Mouse (Mus musculus): ENCODE measurements around the gene Ccl2.

Gene Ccl2

DNA sequence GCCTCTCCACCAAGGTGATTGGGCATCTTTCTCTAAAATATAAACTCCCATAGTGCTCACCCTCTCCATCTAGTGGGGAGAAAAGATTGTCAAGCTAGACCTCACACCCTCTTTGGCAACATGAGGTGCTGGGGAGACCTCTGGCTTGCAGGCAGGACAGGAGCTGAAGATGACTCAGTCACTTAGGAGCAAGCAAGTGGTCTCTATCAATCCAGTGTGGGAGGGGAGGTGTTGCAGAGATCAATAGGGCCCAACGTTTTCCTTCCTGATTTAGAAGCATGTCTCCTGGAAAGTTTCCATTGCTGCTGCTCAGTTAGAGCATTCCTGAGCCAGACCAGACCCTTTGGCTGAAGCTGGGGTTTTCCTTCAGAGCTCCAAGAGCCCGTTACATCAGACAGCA, 3.2 kb downstream of the Ccl2 start, which contains the start of gene Gm17268:
Gene Gm17268, minus strand, starts transcription at position 28 of the 400 bp plus-strand sequence.
- no peak for DNase-seq

DNA sequence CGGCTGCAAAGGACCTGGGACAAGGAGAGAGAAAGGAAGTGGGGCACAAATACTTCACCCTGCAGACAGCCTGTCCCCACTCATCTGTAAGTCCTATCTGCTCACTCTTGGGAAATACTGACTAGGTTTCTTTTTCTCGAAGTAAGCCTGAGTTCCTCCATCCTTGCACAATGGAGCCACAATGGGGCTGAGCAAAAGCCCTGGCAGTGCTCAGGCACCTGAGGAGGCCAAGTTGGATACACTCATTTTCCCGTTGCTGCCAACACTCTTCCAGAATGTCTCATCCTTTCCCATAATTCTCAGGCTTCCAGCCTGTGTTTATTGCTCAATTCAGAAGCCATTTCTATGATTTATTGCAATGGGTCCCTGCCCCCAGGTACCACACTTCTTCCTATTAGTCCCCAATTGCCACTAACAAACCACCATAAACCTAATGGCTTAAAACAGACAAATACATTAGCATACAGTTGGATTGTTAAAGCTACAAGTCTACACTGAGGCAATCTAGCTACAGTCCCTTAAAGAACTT, 3.8 kb downstream of the Ccl2 start:
- no peak for DNase-seq

DNA sequence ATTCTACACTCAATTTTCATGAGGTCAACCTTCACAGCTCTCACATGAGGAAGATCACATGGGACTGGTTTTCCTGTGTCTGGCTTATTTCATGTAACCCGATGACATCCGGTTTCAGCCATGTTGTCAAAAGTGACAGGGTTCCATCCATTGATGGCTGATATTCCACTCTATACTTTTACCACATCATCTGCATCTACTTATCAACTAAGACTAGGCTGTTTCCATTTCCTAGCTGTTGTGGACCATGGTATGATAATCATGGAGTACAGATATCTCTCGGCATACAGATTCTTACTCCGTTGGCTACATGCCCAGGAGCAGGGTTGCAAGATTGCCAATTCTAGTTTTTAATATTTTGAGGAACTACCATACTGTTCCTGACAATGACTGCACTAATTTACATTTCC, 6.3 kb downstream of the Ccl2 start:
- DNase-seq, result no peak

DNA sequence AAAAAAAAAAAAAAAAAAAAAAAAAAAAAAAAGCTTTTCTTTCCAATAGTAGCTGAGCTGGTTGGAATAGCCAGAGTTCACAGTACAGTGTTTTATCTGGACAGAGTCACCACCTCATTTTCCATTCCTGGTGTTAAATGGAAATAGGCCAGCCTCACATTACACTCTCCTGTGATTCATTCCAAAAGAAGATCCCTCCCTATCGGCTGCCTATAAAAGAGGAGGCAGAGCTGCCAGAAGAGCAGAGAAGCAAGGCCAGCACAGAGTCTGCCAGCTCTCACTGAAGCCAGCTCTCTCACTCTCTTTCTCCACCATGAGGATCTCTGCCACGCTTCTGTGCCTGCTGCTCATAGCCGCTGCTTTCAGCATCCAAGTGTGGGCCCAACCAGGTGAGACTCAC, 10.1 kb downstream of the Ccl2 start, which contains the start of gene Ccl7:
Gene Ccl7, plus strand, starts transcription at position 242 of the 400 bp plus-strand sequence.
- no peak for DNase-seq

DNA sequence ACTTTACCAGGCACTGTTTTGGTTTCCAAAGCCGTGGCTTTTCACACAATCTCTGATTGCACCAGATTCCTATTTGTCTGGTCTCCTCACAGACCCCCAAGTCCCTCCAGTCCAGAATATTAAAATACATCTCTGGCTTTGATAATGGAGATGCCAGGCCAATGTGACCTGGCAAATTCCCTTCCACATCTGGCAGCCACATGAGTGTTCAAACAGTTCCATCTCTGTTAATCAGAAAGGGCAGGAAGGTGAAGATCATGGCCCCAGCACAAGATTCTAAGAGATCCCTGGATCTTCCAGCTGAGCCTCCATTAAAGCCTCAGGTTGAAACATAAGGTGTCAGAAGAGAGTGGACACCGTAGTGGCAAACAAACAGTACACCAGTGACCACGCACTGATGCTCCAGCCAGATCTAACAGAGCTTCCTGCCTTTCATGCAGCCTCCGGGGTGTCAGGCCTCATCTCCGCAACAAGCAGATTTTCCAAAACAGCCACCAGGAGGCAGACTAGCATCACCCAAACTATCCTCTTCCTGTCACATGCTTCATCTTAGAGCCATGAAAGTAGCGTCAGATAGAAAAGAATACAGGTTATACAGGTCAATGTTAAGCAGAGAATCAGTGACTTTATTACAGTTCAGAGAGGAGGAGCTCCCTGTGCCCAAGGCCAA, 12.5 kb downstream of the Ccl2 start:
- peak; percentile 23 for DNase-seq

DNA sequence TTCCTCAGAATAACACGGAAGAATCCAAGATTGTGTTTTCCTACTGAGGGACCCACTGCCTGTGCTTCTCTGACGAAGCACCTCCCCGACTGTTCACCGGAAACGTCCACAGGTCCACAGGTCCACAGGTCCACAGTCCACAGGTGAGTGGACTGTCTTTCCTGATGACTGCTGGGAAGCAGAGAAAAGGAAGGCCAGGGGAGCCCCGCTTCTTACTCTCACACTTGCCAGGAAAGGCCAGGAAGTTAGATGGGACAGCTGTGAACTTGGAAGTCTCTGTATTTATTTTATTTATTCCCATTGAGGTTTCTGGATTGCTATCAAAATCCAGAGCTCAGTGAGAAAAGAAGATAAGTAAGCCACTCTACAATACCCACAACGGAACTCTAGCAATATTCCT, 18.5 kb downstream of the Ccl2 start:
- no peak for DNase-seq

DNA sequence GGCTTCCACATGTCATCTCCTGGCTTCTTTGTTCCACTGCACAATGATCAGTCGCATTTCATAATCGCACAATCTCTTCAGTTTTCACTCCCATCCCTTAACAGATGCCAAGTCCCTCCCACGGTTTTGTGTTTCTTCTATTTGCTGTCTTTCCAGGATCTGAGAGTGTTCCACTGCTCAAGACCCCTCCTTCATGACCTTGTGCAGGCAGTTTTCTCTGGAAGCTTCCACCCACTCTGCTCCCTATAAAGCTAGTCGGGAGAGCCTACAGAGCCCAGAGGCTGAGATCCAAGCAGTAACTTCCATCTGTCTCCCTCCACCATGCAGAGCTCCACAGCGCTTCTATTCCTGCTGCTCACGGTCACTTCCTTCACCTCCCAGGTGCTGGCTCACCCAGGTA, 22.3 kb downstream of the Ccl2 start, which contains the start of gene Ccl11:
Gene Ccl11, plus strand, starts transcription at position 178 of the 400 bp plus-strand sequence.
- peak; percentile 6 for DNase-seq

DNA sequence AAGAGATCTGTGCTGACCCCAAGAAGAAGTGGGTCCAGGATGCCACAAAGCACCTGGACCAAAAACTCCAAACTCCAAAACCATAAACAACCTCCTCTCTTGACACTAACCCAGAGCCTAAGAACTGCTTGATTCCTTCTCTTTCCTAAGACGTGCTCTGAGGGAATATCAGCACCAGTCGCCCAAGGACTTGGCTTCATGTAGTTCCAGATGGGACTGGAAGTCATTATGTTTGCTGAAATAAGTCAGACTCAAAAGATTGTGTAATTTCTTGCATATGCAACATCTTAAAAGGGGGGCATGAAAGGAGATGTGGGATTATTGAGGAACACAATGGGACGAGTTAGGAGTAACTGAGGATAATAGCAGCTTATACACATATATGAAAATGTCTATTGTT, 26.9 kb downstream of the Ccl2 start:
- no peak for DNase-seq

DNA sequence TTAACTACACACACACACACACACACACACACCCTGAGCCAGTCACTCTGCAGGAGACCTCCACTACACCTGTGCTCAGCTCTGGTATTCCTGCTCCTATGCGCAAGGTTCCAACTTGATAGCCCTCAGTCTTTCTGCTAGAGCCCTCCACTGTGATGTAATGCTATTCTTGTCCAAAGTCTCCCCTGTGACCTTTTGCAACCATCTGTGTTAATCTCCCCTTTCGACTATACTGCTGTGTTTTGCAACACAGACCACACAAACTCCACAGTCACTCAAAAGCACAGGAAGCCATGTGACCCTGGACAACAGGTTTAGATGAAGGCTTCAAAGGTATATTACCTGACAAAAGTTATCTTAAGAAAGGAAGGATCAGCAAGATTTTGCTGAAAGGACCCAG, 28.1 kb downstream of the Ccl2 start:
- DNase-seq, result no peak

DNA sequence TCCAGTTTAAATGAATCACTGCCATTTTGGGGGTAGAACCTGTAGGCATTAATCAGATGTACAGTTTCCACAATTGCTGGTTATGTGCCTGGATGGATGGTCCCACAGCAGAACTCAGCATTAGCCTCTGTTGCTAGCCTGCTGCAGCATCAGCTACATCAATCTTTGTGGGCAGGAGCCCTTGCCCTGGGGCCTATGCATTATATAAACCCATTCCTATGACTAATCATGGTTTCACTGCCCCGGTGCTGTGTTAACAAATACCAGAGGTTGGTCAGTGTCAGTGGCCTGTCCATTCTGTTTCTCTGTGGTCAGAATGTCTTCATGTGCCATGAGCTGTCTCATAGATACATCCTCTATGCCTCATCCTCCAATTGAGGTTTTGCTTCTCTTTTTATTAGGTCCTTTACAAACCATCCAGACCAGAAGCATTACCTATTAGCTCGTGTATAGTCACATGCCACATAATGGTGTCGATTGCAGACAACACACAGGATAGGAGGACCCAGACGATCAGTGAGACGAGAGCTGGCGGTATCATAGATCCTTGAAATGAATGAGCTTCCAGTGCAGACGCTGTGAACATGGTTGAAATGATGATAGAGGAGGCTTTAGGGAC, 31.7 kb downstream of the Ccl2 start:
- no peak for DNase-seq

DNA sequence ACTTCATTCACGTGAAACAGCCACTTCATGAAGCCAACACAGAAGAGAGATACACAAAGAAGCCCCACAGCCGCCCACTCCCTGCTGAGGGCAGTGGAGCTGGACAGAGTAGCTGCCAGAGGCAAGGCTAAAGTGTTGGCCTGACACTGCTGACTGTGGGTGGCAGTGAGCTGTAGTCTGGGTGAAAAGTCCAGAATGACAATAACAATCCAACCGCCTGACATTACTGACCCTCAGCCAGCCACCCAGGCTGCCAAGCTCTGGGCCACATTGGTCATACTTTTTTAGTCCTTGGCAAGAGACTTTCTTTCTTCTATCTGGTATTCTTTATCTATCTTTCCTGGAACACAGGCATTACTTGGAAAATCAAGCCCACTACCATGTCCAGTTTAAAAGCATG, 35.7 kb downstream of the Ccl2 start:
- DNase-seq, result no peak

DNA sequence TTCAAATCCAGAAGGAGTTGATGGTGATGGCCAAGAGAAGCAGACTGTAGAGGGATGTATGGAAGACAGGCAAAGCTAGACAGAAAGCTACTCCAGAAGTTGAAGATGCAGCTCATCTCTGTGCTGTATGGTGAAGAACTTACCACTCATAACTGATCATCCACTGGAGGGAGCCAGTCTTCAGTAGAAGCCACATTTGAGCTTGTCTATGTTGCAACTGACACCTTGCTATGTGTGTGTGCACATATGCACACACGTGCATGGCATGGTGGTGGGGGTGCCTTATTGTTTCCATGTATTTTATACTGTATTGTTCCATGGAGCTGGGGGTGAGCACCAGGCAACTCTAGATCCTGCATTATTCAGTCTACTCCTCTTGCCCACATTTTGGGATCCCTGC, 37.0 kb downstream of the Ccl2 start:
- no peak for DNase-seq

DNA sequence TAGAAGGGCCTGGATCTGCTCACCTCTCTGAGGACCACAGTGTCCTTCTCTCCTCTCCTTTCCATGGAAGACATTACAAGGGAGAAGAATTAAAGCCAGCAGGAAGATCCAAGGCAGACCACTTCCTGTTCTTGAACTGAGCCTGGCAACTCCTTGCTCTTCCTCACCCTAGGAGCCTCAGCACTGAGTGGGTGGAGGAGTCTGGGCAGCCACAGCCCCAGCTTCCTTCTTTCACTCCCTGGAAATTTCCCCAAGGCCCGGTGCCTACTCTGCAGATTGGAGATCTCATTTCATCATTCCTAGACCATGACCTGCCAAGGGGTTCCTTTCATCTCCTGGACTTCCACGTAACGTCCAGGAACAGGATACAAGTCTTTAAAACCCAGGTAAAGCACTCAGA, 37.6 kb downstream of the Ccl2 start:
- DNase-seq, result no peak

DNA sequence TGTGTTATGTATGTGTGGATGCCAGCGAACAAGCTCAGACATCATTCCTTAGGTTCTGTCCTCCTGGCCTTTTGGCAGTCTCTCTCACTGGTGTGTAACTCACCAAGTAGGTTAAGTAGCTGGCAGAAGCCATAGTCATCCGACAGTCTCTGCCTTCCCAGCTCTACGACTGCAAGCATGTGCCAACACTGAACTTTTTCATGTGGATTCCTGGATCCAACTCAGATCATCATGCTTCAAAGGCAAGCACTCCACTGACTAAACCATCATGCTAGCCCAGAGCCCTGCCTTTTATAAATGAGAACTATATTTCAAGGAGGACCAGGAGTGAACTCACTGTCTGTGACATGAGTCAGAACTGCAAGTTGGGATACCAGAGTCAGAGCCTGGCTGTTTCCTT, 38.3 kb downstream of the Ccl2 start:
- no peak for DNase-seq

DNA sequence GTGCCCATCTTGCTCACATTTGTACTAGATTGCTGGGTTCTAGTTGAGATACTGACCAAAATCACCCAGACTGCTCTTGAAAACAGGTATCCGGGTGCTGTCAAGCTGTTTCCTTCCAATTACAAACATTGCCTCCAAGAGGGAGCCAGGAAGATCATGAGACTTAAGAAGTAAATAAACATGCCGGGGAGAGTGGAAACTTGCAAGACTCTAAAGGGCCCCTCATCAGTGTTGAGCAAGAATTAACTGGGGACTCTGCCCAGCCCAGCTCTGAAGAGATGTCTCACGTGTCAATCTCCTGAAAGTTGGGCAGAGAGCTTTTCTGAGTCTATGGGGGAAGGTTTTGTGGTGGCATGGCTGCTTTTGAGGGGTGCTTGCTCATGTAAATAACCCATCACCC, 41.7 kb downstream of the Ccl2 start:
- no peak for DNase-seq

DNA sequence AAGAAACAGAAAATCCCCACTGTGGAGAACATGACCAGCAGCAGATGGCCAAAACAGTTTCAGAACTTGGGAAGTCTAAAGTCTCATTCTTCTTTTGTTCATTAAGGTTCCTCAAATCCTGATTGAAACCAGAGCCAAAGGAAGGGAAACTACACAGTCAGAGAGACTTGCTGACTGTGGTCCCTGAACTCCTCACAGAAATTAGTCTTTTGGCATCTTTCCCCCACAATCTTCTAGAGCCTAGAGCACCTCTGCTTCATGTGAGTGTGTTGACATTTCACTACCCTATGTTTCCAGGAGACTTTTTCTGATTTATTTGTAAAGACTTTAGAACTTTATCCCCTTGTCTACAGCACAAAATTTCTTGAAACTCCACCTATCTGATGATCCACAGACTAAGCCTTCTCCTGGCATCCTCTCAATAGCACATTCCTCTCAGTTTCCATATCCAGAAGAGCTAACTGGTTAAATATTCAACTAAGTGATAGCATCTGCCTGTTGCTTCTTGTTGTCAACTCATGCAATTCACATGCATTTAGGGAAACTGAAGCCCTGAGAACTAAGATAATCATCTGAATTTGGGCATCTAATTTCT, 42.9 kb downstream of the Ccl2 start:
- no peak for DNase-seq

DNA sequence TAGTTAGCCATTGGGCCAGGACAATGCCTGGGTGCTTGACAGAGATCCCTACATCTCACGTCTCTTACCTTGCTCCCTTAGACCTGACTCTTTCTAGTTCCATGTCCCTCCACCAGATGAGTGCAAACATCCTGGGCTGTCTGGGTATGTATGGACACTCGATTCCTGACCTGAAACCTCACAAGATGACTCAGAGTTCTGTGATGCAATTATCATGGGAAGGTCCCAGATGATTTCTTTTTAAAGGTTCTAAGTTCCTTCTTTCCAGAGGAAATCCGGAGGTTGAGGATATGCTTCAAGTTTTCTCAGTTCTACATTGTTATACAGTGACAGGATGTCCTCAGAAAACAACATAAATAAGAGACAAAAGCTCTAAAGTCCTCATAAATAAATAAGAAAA, 45.5 kb downstream of the Ccl2 start:
- DNase-seq, result no peak

DNA sequence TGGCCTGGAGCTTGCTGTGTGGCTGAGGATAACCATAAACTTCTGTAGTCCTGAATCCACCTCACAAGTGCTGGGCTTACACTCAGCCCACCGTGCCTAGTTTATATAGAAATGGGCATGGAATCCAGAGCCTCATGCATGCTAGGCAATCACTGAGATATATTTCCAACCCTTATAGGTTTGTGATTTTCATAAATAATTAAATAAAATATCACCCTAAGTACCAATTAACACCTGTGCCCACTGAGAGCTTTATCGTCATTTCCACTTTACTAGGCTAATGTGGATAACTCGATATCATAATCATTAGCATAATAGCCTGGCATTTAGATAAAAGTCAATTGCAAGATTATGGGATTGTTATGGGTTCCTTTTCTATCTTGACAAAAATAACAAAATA, 49.0 kb downstream of the Ccl2 start:
- no peak for DNase-seq

Measured in right cerebral cortex, postnatal 14 days (tissue).